Mouse (Mus musculus): Measurements from ENCODE around the gene Ndrg3. TPM values are rescaled to one million over a fixed set of nuclear protein-coding genes. Genes with fewer than 3 reads are reported as not detected.
"Not testable (repeated sequence)": the region's sequence is repeated elsewhere in the genome, so short reads cannot be mapped to it uniquely, and the experiment has no call there.

Ndrg3 gene
- polyA plus RNA-seq, 1 experiment from 2014 or later: 58.7 TPM

DNA sequence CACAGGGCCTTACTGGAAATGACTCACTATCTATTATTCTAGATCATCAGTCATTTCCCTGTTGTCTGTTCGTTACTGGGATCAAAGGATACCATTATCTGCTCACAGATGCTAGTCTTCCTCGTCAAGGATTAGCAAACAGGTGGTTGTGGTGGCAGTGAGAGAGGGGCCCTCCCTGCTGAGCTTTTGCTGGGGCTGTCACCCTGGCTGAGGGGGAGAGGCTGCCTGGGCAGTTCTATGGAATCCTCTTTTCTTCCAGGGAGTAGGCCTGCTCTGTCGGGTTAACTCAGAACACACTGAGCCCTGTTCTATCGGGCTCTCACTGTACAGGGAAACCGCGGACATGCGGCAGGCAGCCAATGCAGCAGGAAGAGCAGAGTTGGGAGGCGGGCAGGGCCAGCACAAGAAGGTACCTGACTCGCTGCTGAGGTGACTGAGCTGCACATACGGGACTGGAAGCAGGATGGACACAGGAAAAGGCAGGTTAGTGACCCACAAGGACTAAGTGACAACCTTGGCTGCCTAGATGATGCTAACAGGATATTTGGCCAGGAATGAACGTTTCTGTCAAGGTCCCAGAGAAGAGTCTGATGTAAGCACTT lies 62.2 kb downstream of the Ndrg3 start:
- H3K4me3 ChIP-seq: no peak overlapping the region
- no peaks in the 10 kb centered on the region for H3K9me3 ChIP-seq (replicated peaks)
- H3K4me1 ChIP-seq: peaks cover 4% of the 10 kb centered on the region; the same call in 1 of the 2 replicates
- 66% methylated on average over 11 of the region's 11 CpGs for WGBS
- no peaks in the 10 kb centered on the region for H3K27me3 ChIP-seq
- no peak for ATAC-seq (ENCODE audit: low FRiP score)
- H3K36me3 ChIP-seq: peaks cover 31% of the 10 kb centered on the region
- no peak overlapping the region for H3K27ac ChIP-seq
- H3K4me2 ChIP-seq (replicated peaks): no peak overlapping the region
- no peak overlapping the region for H3K9ac ChIP-seq

DNA sequence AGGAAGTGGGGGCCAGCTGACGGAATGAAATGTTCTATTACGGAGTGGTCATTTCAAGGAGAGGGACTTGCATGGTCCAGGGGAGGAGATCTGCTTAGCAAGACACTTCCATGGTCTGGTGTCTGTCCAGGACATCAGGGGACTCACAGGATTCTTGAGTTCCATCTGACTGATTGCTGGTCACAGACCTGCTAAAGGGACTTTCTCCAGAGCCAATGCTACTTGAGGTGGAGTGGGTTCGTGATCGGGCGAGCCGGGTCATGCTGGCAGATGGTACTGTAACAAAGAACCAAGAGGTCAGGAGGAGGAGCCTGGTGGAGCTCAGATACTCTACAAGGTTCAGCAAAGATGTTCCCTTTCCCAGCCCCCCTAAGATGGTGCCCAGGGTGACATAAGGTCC lies 63.2 kb downstream of the Ndrg3 start:
- H3K4me3 ChIP-seq: no peak overlapping the region
- no peak for ATAC-seq (ENCODE audit: low FRiP score)
- H3K4me2 ChIP-seq (replicated peaks): no peak overlapping the region
- no peak overlapping the region for H3K9ac ChIP-seq
- no peak overlapping the region for H3K27ac ChIP-seq
- H3K9me3 ChIP-seq (replicated peaks): no peaks in the 10 kb centered on the region
- peaks cover 31% of the 10 kb centered on the region for H3K36me3 ChIP-seq
- 94% methylated on average over 6 of the region's 6 CpGs for WGBS
- H3K27me3 ChIP-seq: no peaks in the 10 kb centered on the region
- peaks cover 4% of the 10 kb centered on the region; the same call in 1 of the 2 replicates for H3K4me1 ChIP-seq

DNA sequence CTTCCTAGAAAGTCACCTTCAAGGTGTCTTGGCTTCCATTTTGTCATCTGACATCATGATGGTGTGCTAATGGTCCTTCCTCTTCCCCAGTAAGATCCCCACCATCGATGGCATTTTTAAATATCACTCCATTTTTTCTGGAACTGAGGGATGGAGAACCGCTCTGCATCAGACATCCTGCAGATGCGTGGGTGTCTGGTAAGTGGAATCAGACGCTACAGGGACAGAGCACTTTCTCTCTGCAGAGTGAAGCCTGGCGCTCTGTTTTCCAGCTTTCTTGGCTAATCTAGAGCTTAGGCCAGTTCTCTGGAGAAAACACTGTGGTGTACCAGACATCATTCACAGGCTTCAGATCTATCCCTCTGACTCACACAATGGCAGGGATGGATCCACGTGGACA lies 64.2 kb downstream of the Ndrg3 start:
- no peak overlapping the region for H3K9ac ChIP-seq
- peaks cover 31% of the 10 kb centered on the region for H3K36me3 ChIP-seq
- WGBS: 87% methylated on average over 6 of the region's 6 CpGs
- peaks cover 4% of the 10 kb centered on the region; the same call in 1 of the 2 replicates for H3K4me1 ChIP-seq
- H3K9me3 ChIP-seq (replicated peaks): no peaks in the 10 kb centered on the region
- H3K4me3 ChIP-seq: no peak overlapping the region
- H3K27me3 ChIP-seq: no peaks in the 10 kb centered on the region
- ATAC-seq (ENCODE audit: low FRiP score): no peak
- H3K4me2 ChIP-seq (replicated peaks): no peak overlapping the region
- no peak overlapping the region for H3K27ac ChIP-seq

DNA sequence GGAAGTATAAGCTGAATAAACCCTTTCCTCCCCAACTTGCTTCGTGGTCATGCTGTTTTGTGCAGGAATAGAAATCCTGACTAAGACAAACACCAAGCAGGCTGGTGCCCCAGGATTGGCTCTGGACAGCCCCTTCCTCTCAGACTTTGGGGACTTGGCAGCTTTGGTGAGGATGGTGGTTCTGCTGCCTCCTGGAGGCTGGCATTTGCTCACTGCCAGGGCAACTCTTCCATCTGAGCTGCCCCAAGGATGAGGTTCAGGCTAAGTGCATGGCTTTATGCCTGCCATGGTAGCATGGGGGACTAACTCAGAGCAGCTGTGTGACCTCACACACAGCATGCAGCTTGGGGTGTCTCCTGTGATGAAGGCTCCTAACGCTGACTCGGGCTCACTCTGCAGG lies 66.2 kb downstream of the Ndrg3 start:
- not testable (repeated sequence) for ATAC-seq (ENCODE audit: low FRiP score); H3K9me3 ChIP-seq (replicated peaks); H3K4me2 ChIP-seq (replicated peaks); H3K27me3 ChIP-seq; H3K4me3 ChIP-seq; H3K27ac ChIP-seq; H3K9ac ChIP-seq; H3K4me1 ChIP-seq
- peaks cover 23% of the 10 kb centered on the region for H3K36me3 ChIP-seq
- 71% methylated on average over 3 of the region's 3 CpGs for WGBS

DNA sequence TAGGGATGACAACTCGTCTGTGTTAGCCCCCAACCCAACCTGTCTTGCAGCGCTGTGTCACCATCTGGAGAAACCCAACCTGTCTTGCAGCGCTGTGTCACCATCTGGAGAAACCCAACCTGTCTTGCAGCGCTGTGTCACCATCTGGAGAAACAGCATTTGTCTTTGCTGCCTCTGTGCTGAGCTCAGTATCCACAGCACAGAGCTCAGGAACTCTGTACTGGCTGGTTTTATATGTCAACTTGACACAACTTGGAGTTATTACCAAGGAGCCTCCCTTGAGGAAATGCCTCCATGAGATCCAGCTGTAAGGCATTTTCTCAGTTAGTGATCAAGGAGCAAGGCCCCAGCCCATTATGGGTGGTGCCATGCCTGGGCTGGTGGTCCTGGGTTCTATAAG lies 66.8 kb downstream of the Ndrg3 start:
- not testable (repeated sequence) for H3K4me3 ChIP-seq; H3K4me1 ChIP-seq; ATAC-seq (ENCODE audit: low FRiP score); H3K9ac ChIP-seq; H3K4me2 ChIP-seq (replicated peaks); H3K27ac ChIP-seq; H3K27me3 ChIP-seq; H3K9me3 ChIP-seq (replicated peaks)
- 85% methylated on average over 4 of the region's 4 CpGs for WGBS
- peaks cover 19% of the 10 kb centered on the region; the same call in 1 of the 2 replicates for H3K36me3 ChIP-seq

DNA sequence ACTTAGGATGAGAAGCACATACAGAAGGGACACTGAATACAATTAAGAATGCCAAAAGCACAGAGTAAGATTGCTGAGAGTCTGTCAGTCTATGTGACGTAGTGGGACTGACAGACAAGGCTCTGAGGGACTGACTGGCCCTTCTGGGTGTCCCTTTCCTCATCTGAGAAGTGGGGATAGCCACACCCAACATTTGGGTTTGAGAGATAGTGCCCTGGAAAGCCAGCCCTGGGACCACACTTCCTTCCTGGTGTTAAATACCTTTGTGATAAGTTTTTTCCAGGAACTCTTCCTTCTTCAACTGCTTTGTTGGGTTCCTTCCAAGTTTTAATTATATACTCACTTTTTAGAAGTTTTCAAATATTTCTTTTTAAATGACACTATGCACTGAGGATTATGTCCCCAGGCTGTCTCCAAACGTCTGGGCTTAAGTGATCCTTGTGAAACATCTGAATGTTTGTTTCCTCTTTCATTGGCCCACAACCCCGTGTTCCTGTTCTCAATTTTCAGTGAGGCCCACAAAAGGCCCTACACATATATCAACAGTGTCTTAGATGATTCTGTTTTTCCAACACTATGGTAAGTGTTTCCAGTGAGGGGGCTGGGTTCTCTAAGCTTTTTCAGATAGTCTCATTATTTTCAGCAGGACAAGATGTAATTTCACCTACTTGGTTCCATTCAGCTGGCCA lies 67.5 kb downstream of the Ndrg3 start:
- no peak overlapping the region for H3K4me2 ChIP-seq (replicated peaks)
- no peaks in the 10 kb centered on the region for H3K27me3 ChIP-seq
- 69% methylated on average over 3 of the region's 3 CpGs for WGBS
- H3K27ac ChIP-seq: no peak overlapping the region
- peaks cover 19% of the 10 kb centered on the region; the same call in 1 of the 2 replicates for H3K36me3 ChIP-seq
- no peak overlapping the region for H3K4me3 ChIP-seq
- peaks cover 4% of the 10 kb centered on the region; the same call in 1 of the 2 replicates for H3K4me1 ChIP-seq
- H3K9ac ChIP-seq: no peak overlapping the region
- H3K9me3 ChIP-seq (replicated peaks): no peaks in the 10 kb centered on the region
- no peak for ATAC-seq (ENCODE audit: low FRiP score)

DNA sequence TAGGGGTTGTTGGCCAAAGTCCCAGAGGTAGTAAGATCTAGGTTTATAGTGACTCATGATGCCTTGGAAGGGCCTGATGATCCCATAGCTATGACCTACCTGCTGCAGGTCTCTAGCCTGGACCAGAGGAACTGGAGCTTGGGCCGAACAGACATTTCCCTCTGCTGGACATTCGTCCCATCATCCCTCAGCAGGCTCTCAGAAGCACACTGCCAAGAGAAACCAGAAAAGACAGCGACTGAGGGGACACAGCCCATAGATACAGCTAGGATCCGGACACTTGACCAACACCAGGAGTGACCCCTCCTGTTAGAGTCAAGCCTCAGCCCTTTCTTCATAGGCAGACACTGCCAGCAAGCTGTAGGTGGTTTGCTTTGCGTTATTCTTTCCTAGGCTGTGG lies 68.8 kb downstream of the Ndrg3 start:
- no peak overlapping the region for H3K27ac ChIP-seq
- no peak overlapping the region for H3K4me2 ChIP-seq (replicated peaks)
- H3K4me3 ChIP-seq: no peak overlapping the region
- H3K9me3 ChIP-seq (replicated peaks): no peaks in the 10 kb centered on the region
- 86% methylated on average over 5 of the region's 5 CpGs for WGBS
- peaks cover 4% of the 10 kb centered on the region; the same call in 1 of the 2 replicates for H3K4me1 ChIP-seq
- H3K27me3 ChIP-seq: no peaks in the 10 kb centered on the region
- no peak overlapping the region for H3K9ac ChIP-seq
- peaks cover 13% of the 10 kb centered on the region; the same call in 1 of the 2 replicates for H3K36me3 ChIP-seq
- no peak for ATAC-seq (ENCODE audit: low FRiP score)

DNA sequence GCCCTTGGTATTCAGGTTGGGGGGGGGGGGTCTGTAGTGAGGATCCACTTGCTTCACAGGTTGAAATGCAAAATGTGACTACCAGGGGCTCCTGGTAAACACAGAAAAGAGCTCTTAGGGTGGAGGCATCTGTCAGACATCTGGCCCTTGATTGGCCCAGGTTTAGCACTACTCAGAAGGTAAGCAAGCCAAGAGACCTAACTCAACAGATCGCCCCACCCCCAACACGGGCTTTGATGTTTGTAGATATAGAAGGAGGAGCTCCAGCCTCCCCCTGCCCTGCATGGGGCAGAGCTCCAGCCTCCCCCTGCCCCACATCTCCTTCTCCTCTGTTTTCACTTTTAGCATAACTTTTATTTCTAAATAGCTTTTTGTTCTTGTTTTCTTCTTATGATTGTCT lies 72.1 kb downstream of the Ndrg3 start:
- WGBS: 63% methylated on average over 2 of the region's 2 CpGs
- no peak for ATAC-seq (ENCODE audit: low FRiP score)
- Histone ChIP-seq H3K4me3 (no peak overlapping the region), H3K4me2 (replicated peaks) (no peak overlapping the region), H3K9ac (no peak overlapping the region), H3K27ac (no peak overlapping the region), H3K4me1 (no peaks in the 10 kb centered on the region), H3K27me3 (no peaks in the 10 kb centered on the region), H3K9me3 (replicated peaks) (no peaks in the 10 kb centered on the region), H3K36me3 (no peaks in the 10 kb centered on the region)

DNA sequence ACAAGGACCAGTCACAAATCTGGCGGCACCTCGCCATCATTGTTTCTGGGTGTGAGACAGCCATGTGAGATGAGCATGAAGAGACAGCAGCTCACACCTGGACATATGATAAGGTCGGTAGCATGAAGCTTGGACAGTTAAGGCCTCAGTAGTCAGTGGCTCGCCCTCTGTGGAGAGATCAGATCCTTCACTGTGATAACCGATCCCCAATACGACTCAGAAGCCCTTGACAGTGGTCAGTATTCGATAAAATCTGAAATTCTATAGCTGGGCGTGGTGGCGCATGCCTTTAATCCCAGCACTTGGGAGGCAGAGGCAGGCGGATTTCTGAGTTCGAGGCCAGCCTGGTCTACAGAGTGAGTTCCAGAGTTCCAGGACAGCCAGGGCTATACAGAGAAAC lies 72.7 kb downstream of the Ndrg3 start:
- H3K9me3 ChIP-seq (replicated peaks); H3K36me3 ChIP-seq; H3K4me3 ChIP-seq; H3K27me3 ChIP-seq; H3K9ac ChIP-seq; H3K4me2 ChIP-seq (replicated peaks); H3K4me1 ChIP-seq; H3K27ac ChIP-seq; ATAC-seq (ENCODE audit: low FRiP score): not testable (repeated sequence)
- 91% methylated on average over 11 of the region's 11 CpGs for WGBS

DNA sequence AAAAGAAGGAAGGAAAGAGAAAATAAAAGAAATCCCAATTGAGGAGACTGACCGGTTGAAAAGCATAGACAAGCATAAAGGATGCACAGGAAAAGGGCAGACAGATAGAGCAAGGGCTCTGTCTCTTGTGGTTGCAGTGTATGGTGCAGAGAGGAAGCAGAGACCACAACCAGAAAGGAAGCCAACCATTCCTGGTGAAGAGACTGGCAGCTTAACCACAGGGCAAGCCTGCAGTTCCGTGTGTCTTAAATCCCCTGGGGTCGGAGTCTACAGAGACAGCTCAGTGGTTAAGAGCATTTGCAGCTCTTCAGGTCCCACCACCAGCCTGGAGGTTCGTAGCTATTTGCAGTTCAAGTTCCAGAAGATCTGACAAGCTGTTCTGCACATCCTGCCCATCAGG lies 73.3 kb downstream of the Ndrg3 start:
- ATAC-seq (ENCODE audit: low FRiP score): no peak
- H3K9ac ChIP-seq: no peak overlapping the region
- H3K36me3 ChIP-seq: no peaks in the 10 kb centered on the region
- H3K4me3 ChIP-seq: no peak overlapping the region
- no peak overlapping the region for H3K4me2 ChIP-seq (replicated peaks)
- H3K4me1 ChIP-seq: no peaks in the 10 kb centered on the region
- H3K27me3 ChIP-seq: no peaks in the 10 kb centered on the region
- H3K27ac ChIP-seq: no peak overlapping the region
- no peaks in the 10 kb centered on the region for H3K9me3 ChIP-seq (replicated peaks)
- WGBS: 76% methylated on average over 4 of the region's 4 CpGs

DNA sequence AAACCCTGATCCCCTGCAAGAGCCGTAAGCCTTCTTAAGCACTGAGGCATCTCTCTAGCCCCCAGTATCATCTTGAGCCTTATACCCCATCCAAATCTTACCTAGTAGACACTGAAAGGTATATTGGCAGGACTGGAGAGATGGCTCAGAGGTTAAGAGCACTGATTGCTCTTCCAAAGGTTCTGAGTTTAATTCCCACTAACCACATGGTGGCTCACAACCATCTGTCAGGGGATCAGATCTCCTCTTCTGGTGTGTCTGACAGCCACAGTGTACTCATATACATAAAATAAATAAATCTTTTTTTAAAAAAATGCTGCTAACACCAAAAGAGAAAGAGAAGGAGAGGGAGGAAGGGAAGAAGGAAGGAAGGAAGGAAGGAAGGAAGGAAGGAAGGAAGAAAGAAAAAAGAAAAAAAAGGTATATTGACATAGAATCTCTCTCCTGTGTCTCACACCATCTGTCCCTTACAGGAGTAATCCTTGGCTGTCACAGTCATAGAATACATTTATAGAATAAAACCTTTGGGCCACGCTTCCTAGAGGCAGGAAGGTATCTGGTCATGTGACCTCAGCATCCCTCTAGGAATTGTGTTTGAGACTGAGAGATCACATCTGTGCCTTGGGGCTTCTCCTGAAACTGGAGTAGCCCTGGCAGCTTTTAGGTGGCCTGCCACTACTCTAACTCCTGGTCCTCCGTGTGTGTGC lies 75.3 kb downstream of the Ndrg3 start:
- Histone ChIP-seq H3K27ac (no peak overlapping the region), H3K27me3 (no peaks in the 10 kb centered on the region), H3K4me1 (no peaks in the 10 kb centered on the region), H3K4me3 (no peak overlapping the region), H3K4me2 (replicated peaks) (no peak overlapping the region), H3K9me3 (replicated peaks) (no peaks in the 10 kb centered on the region), H3K9ac (no peak overlapping the region), H3K36me3 (no peaks in the 10 kb centered on the region)
- no peak for ATAC-seq (ENCODE audit: low FRiP score)
- WGBS: 87% methylated on average over 3 of the region's 3 CpGs

DNA sequence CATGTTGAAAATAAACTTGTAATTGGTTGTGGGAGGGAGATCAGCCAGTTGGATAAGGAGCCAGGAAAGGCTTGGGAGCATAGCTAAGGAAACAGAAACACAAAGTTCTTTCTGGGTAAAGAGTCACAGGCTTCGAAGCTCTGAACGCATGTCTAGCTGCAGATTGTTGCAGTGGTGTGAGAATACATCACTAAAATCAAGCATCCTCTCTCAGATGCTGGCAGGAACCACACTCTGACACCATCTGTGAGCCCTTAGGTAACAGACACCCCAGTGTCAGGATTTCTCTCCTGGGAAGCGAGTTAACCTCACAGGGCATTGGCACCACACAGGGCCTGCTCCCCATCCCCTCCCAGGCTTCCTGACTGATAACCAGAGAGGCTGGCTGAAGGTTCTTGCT lies 76.3 kb downstream of the Ndrg3 start:
- Histone ChIP-seq H3K4me3 (no peak overlapping the region), H3K27me3 (no peaks in the 10 kb centered on the region), H3K4me2 (replicated peaks) (no peak overlapping the region), H3K36me3 (no peaks in the 10 kb centered on the region), H3K9ac (no peak overlapping the region), H3K4me1 (no peaks in the 10 kb centered on the region), H3K27ac (no peak overlapping the region), H3K9me3 (replicated peaks) (no peaks in the 10 kb centered on the region)
- no peak for ATAC-seq (ENCODE audit: low FRiP score)
- 78% methylated on average over 3 of the region's 3 CpGs for WGBS
